Mouse (Mus musculus): ENCODE results near the gene Elmo1.

DNA sequence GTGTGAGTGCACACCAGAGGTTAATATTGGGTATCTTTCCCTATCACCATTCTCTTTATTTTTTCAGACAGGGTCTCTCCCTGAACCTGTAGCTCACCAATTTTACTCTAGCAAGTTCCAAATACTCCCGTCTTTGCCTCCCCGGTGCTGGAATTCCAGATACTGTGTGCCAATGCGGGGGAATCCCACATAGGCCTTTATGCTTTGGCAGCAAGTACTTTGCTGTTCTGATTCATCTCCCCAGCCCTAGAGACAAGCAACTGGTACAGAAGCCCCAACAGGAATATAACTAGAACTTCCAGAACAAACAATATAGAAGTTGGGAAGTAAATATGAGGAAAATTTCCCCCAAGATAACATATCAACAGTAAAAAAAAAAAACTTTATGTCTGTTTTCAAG lies 13.2 kb upstream of the Elmo1 start:
- TF ChIP-seq CTCF (IDR thresholded peaks at IDR 0.05; ENCODE audit: borderline replicate concordance, control insufficient read depth, extremely low read depth, insufficient read depth, low read length, poor library complexity): no peak
- TF ChIP-seq POLR2A (IDR thresholded peaks at IDR 0.05; ENCODE audit: control insufficient read depth, extremely low read depth, insufficient read depth, low read length, poor library complexity): no peak

Data from thymus, adult 2 months (tissue).